Mouse (Mus musculus) embryo, embryonic 11.5 days (tissue): Measurements from ENCODE around the gene Fhit.

ENCODE experiments used
- DNase-seq: peaks from one replicate; pipeline ENCODE4 v3.0.0-alpha.2; 2012; ENCODE audit warnings: low read depth, low spot score

Fhit gene

DNA sequence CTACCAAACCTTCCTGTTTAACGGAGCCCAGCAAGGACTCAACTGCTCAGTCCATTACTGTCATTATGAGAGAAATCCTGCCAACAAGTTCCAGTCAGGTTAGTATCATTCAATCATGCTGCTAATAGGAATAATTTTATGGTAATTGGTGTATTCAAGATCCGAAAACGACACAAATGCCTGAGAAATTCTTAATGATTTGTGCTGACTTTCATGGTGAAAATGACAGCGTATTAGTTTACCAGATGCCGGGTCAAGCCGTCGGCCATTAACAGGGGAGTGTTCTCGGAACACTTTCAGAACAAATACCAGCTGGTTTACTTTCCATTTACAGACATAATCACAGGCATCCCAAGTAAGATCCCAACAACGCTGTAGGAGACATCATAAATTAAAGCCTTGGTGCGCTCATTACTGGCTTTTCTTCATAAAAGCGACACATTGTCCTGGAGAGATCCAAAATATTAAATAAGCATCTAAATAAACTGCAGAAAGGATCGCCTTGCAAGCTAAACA is 451.0 kb downstream of the Fhit start:
- no peak for DNase-seq

DNA sequence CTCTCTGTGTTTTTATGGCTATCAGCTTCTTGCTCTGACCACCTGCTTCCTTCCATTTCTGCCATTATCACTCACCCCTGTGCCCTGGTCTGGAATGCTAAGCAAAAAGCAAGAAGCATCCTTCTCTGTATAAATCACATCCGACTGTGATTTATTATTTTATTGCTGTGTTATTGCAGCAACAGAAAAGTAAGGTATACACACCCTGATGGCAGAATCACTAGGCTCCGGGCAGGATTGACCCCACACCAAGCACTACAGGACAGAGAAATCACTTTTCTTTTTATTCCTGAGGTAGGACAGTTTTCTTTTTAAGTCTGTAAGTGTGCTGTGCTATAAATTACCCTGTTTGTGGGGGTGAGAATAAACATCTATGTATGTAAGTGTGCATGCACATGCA is 460.1 kb downstream of the Fhit start:
- DNase-seq, result no peak

DNA sequence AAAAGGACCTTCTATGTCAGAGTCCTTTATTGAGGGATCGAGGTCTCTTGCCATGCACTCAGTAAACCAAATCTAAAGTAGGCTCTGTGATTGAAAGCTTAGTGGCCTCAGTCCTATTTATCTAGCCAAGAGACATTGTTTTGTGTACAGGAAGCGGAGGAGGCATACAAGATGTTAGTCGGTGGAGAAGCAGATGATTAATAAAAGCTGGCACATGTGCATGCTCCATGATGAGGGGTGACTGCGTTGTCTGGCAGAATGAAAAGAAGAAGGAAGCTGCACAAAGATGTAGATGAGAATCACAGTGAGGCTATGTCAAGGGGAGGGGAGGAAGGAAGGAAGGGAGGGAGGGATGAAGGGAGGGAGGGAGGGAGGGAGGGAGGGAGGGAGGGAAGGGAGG is 481.8 kb downstream of the Fhit start:
- no peak for DNase-seq

DNA sequence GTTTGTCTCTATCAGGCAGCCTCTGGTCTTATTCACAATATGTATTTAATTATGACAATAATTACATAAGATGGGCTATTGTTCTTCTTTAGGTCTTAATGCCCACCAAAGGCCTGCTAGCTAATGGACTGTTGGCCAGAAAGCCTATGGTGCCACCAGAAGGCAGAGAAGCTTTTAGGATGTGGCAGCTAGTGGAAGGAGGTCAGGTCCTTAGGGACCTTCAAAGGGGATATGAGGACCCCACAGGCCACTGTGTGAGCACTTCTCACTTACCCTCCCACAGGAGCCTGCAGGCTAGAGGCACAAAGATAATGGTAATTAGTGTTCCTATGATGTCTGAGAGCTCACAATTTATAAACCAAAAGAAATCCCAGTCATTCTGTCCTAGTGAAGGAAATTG is 482.2 kb downstream of the Fhit start:
- no peak for DNase-seq

- no peak for DNase-seq
Measured at GRCm38 (mm10) chr14:10677627-10678026, 484.2 kb downstream of the Fhit start.

- no peak for DNase-seq
Measured at GRCm38 (mm10) chr14:10660247-10660646, 501.6 kb downstream of the Fhit start.

DNA sequence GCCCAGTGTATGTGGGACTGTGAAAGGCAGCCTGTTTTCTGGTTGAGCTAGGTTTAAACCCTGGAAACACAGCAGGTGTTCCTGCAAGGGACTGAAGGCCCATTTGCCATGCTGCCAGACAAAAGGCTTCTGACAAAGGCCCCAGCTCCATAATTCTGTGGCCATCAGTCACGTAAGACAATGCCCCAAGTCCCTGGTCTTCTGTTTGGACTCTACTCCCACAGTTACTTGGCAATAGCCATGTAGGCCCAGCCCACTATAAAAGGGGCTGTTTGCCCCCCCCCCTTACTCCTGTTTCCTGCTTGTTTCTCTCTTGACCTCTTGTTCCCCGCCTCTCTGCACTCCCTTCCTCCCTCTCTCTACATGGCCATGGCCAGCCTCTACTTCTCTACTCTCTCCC is 502.5 kb downstream of the Fhit start:
- DNase-seq, result no peak

- DNase-seq, result no peak
Measured at GRCm38 (mm10) chr14:10658219-10658618, 503.6 kb downstream of the Fhit start.

GRCm38 (mm10) chr14:10657364-10657763 is 504.5 kb downstream of the Fhit start:
- no peak for DNase-seq

- DNase-seq, result no peak
Measured at GRCm38 (mm10) chr14:10655842-10656241, 506.0 kb downstream of the Fhit start.

- DNase-seq, result no peak
Measured at GRCm38 (mm10) chr14:10647832-10648231, 514.0 kb downstream of the Fhit start.

GRCm38 (mm10) chr14:10631783-10632182 is 530.1 kb downstream of the Fhit start:
- DNase-seq, result no peak

- DNase-seq, result no peak
Measured at GRCm38 (mm10) chr14:10630831-10631360, 530.9 kb downstream of the Fhit start.

- DNase-seq, result no peak
Measured at GRCm38 (mm10) chr14:10593467-10593866, 568.4 kb downstream of the Fhit start.

GRCm38 (mm10) chr14:10568937-10569552 is 592.8 kb downstream of the Fhit start:
- no peak for DNase-seq

GRCm38 (mm10) chr14:10567771-10568170 is 594.1 kb downstream of the Fhit start:
- DNase-seq, result no peak

- DNase-seq, result no peak
Measured at GRCm38 (mm10) chr14:10554755-10555154, 607.1 kb downstream of the Fhit start.

DNA sequence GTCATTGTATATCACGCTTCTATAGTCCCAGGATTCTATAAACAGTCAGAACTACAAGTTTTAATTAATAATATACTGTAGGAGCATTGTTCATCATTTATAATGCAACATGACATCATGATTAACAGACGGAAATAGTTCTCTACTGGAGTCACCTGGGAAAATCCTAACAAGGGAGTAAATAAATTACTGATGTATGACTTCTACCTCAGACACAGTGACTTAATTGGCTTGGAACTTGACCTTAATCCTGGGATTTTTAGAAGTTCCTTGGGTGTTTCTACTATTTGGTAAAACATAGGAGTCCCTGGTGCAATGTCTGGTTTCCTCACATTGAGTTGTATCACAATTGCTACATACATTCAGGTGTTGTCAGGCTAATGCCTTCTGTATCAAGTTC is 613.2 kb downstream of the Fhit start:
- DNase-seq, result no peak

GRCm38 (mm10) chr14:10545916-10546315 is 615.9 kb downstream of the Fhit start:
- DNase-seq, result no peak

DNA sequence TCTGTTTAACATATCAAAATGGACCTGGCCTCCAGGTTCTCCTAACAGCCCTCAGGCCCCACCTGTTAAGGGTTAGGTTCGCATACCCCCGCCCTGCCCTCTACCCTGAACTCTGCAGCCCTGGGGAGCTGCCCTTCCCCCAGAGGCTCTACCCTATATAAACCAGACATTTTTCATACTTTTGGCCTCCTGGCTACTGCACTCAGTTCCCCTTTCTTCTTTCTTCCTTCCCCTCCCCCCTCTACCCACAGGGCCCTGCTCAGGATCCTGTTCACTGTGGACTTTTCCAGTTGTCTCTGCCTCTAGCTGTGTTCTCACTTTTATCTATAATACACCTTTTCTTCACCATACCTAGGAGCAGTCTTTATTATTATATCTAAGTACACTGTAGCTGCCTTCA is 627.0 kb downstream of the Fhit start:
- no peak for DNase-seq

GRCm38 (mm10) chr14:10531748-10532500 is 629.9 kb downstream of the Fhit start:
- DNase-seq, result no peak

GRCm38 (mm10) chr14:10526800-10527199 is 635.0 kb downstream of the Fhit start:
- DNase-seq, result no peak

DNA sequence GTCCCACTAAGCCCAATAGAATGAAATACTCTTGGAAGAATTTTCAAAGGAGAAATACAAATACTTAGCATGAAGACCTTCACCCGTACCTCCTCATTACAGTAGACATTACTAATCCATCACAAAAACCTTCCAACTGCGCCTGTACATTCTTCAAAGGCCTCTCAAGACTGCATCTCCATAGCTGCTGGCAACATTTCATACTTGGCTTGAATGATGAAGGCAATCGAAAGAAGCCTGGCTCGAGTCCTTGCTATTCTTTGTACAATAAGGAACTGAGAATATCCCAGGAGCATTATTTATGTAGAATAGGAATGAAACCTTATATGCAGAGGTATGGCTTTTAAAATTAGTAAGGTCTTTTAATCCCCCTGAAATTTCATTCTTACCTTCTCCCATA is 636.0 kb downstream of the Fhit start:
- no peak for DNase-seq
